Mouse (Mus musculus) cerebellum, adult 2 months (tissue): ENCODE measurements around the gene Schip1.

Experiments used
- CTCF ChIP-seq: fragments of 200-500 bp; IDR thresholded peaks from 2 replicates; pipeline ENCODE4 v1.5.1; 2011; ENCODE audit warnings: low read depth, mild to moderate bottlenecking, control low read depth, low read length, moderate library complexity, borderline replicate concordance; ENCODE audit not compliant: insufficient read depth
- POLR2A ChIP-seq: fragments of 200-500 bp; IDR thresholded peaks from 2 replicates; pipeline ENCODE4 v1.6.1; 2011; ENCODE audit warnings: low read length, control low read depth, borderline replicate concordance; ENCODE audit not compliant: insufficient read depth

GRCm38 (mm10) chr3:68085024-68085423, 20.4 kb downstream of the Schip1 start:
- no peak for TF ChIP-seq CTCF
- TF ChIP-seq POLR2A, result no peak
